Mouse (Mus musculus): ENCODE data around the gene Smoc1.

Gene Smoc1

DNA sequence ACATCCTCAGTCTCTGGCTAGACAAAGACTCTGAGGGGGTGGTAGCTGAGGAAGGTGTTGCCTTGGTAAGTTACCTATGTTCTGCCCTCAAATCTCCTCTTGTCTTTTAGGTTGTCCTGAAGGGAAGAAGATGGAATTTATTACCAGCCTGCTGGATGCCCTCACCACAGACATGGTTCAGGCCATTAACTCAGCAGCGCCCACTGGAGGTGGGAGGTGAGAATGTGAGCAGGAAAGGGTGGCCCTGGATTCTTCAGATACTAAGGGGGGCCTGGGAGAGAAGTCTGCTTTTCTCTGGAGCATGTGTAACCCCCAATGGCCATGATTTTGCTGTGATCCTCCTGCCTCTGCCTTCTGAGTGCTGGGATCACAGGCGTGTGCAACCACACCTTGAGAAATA is 143.5 kb downstream of the Smoc1 start:
- DNase-seq = no peak

DNA sequence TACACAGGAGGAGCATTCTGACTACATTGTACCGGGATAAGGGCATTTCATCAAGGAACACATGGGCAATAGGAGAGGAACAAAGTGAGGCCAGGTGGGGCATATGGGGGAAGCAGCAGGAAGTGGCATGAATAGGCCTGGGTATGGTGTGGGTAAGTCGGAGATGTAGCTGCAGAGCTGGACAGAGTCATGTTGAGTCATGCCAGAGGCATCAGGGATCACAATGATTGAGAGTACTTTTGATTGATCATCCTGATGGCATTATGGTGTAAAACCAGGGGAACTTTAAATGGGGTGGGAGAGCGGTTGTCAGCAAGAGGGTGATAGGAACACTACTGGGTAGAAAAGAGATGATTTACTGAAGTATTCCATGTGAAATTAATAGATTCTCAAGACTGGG is 146.4 kb downstream of the Smoc1 start:
- no peak for DNase-seq

DNA sequence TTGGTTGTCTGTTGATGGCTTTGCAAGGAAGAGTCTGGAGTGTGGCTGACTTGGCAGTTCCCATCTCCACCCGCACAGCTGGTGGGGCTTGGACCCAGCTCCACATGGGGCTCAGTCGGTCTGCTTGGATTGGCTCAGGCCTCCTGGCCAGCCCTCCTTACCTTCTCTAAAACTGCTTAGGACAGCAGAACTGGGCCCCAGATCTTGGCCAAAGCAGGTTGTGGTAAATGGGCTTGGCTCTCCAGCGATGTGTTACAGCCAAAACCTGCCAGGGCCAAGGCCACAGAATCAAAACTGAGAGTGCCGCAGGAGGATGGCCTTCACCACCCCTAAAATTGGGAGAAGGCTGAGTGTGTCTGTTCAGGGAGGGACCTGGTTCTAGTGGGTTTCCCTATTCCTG is 147.3 kb downstream of the Smoc1 start:
- DNase-seq = no peak

DNA sequence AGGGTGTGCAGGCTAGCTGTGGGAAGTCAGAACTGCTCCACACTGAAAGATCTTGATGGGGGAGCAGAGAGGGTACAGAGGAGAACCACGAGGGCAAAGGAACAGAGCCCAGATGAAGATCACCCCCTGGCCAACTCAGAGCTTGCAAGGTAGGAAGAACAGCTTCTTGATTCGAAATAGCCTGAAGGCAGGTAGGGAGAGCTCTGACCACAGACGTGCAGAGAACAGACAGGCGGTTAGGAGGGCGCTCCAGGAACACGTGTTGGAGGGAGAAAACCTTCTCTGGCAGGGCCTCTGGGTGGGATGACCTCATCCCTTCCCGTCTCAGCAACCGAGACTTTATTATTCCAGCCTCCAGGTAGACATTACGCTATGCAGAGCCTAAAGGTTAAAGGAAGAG is 148.6 kb downstream of the Smoc1 start:
- DNase-seq = no peak

DNA sequence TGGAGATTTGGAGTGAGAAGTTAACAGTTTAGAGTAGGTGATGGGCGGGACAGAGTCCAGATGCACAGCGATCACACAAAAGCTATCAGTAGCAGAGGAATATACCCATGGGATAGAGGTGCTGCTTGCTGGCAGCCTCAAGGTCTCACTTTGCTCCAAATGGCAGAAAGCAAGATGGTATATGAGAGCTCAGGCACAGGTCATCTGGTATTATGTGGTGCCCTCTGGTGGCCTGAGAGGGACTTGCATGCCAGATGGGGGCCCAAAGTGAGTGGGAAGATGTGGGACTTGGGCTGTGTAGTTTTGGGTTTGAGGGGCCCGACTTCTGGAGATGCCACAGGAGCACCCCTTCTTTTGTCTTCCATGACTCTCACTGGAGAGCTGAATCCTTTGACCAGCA is 155.5 kb downstream of the Smoc1 start:
- DNase-seq = peak; percentile 75 to 76

DNA sequence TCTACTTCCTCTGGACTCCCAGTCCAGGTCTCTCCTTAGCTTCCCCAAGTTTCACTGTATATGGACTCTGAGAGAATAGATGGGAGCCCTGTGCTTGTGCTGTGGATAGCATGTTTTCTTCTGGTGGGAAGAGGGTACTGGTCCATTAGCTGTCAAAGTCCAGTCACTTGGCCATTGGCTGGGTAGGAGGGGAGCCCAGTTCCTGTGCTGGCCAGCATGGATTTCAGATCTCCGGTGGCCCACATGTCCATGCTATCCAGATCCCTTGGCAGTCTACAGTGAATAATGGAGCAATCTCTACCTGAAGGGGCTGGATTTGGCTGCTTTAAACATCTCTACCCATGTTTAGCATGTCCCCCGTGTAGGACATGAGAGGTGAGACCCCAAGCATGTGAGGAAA is 158.4 kb downstream of the Smoc1 start:
- DNase-seq = no peak

DNA sequence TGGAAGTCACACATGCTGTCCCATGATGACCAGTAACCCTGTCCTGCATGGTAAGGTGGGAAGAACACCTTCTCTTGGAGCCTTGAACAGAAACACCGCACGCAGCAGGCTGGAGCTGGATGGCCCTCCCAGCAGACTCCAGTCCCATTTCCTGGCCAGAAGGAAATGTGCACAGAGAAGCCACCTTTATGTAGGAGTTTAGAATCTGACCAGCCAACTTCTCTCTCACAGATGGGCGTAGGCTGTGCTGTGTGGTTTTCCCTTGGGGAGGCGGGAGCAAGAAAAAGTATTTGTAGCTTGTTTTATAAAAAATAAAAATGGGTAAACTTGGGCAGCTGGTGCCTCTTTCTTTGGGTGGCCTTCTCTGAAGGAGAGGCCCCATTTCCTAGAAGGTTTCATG is 159.5 kb downstream of the Smoc1 start:
- DNase-seq = no peak

DNA sequence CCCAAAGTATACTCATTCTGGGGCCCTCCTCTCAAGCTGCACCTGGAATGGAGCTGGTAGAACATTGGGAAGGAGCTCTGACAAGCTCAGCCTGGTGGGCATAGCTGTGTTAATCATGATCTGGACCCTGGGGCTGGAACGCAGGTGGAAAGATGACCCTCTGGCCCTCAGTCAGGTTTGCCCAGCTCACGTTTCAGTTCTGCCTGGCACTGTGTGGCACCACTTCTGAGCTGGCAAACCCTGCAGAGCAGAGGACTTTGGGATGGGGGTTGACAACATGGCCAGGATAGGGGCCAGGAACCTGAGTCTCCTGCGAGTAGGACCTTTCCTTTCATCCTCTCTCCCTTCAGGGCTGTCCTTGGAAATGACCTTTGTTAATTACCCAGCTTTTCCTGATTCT is 160.1 kb downstream of the Smoc1 start:
- DNase-seq = no peak

DNA sequence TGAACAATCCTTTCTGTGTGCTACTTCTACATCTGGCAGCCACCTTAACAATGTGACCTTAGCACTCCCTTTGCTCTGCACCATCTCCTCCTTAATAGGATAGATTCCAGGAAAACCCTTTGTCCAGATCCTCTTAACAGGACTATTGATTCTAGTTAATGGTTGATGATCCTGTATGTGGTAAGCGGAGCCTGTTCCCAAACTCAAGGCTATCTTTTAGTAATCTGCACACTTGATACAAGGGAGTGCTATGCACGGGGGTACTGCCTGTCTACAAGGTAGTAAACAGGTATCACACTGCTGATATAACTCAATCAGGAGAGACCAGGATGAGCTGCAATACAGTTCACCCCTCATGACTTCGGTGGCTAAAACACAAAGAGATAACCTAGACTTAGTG is 161.8 kb downstream of the Smoc1 start:
- no peak for DNase-seq

DNA sequence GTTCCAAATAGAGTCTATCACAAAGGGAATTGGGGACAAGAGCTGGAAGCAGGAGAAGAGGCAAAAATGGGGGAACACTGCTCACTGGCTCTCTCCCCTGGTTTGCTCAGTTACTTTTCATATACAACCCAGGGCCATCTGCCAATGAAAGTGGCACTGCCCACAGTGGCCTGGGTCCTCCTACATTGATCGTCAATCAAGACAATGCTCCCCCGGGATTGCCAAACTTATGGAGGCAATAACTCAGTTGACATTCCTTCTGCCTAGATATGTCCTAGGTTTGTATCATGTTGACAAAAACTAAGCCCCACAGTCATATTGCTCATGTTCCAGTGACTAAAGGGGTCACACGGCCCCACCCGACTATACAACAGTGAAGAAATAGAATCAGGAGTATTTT is 162.4 kb downstream of the Smoc1 start:
- no peak for DNase-seq

DNA sequence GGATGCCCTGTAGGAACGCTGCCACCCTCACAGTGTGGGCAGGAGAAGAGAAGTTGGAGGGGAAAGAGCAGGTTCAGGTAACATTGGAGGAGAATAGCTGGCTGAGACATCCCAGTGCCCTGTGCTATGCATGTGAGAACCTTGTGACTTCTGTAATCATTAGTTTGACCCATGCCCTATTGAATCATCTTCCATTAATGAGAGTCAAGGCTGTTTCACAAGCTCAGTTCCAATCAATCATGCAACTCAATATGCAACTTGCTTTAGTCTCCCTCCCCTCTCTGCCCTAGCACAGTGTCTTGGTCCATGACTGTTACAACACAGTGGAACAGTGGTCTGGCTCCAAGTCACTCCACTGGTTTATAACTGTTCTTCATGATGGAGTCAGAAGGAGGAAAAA is 163.0 kb downstream of the Smoc1 start:
- DNase-seq = no peak

DNA sequence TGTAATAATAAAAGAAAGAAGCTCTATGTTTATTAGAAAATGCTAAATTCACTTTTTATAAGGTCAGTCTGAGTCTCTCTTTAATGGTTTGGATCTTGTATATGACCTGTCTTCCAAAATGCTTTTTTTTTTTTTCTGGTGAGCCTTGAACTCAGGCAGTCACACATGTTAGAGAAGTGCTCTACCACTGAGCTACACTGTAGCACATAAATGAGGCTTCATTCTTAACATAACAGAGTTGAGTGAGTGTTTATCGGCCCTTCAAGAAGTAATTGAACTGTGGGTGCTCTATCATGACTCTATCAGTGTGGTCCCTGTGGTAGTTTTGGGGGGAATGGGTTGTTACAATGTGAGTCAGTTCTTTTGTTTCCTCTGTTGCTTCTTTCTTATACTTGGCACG is 167.4 kb downstream of the Smoc1 start:
- DNase-seq = no peak

DNA sequence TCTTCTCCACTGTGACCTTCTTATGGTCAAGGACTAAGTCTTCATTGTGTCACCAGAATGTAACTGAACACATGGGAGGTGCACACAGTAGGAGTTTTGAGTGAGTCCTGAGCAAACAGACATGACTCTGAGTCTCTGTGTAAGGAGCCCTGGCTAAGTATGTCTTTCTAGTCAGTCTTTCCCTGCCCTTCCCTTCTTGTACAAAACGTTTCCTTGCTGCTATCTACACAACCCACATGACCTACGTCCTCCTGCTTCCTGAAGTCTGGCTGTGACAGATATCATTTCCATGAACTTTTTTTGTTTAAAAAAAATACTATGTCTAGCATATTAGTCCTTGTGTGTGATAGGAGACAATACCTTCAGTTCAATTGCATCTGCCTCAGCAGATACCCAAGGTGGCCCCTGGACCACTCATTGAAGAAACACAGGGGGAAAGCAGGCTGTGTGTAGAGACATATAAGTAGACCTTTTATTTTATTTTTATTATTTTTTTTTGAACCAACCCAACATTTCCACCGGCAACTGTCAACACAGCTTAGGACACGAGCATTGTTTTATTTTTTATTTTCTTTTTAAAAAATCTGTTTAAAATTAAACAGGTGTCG is 171.0 kb downstream of the Smoc1 start:
- no peak for DNase-seq

DNA sequence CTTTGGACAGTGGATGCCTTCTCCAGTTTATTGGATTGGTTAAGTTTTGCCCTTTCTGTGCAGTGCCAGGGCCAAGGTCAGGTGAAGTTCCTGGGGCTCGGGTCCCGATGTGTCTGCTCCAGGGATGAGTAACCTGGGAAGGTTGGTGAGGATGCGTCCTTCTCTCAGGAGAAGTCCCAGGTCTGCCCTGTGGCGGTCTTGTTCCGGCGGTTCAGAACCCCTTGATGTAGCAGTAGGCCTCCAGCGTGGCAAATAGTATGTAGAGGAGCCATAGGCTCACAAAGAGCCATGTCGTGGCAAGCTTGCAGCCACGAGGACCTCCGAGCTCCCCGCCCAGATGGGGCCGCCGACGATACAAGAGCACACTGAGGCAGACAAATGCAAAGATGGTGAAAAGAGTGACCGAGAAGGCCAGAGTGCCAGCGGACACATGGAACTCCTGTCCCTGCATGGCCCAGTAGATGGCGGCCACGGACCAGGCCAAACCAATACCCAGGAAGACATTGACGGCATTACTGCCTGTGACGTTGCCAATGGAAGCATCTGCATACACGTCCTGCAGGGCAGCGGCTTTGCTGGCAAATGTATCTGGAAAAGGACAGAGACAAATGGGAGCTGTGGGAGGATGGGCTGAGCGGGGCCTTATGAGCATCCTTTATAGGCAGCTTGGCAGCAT is 172.8 kb downstream of the Smoc1 start:
- DNase-seq = peak; percentile 75 to 80

DNA sequence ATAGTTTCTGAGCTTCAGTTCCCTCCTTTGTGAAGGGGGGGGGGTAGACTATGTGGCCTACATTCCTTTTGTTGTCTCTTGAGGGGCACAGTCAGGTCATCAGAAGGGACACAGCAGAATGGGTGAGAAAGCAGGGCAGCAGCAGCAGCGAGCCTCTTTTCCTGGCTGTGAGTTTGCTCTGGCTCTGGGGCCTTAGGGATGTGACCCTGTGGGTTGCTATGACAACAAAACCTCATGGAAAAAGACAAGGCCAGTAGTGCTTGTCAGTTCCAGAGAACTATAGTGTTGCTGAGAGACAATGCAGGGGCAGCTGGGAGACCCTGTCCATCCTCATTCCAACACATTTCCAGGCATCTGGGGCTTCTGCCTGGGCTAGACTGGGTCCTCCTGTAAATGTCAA is 176.6 kb downstream of the Smoc1 start:
- no peak for DNase-seq

DNA sequence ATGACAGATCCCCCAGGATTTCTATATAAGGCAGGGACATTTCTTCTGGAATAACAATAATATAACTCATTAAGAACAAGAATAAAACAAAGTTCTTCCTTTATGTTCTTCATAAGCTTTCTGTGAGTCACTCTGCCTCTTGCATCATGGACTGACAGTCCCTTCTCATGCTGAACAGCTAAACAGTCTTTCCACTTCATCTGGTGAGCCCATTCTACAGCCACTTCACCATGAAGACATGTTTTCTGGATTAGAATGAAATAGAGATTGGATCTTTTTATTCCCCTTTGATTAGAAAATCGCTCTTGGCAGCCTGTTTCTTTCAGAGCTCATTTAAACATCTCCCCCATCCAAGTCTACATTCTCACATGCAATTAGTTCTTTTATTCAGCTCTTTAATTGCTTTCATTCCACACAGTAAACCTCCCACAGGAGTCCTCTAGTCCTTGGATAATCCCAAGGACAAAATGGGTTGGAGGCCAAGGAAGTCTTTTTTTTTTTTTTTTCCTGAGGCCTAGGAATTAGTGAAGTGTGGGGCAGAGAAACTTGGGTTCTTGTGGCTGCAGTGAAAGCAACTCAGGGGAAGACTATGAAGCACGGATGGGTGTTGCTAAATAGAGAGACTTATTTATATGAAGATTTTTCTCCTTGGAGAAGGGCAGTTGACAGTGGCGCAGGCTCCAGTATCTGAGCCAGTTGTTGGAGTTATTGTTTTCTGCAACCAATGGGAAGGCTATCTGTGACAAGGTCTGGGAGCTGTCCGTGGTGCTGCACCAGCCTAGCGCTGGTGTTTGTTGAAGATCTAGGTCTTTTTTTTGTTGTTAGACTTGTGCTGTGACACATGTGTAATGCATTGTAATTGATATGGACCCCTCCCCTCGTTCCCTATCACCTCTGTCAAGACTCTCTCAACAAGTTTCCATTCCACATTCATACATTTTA is 179.3 kb downstream of the Smoc1 start:
- peak; percentile 87 for DNase-seq

DNA sequence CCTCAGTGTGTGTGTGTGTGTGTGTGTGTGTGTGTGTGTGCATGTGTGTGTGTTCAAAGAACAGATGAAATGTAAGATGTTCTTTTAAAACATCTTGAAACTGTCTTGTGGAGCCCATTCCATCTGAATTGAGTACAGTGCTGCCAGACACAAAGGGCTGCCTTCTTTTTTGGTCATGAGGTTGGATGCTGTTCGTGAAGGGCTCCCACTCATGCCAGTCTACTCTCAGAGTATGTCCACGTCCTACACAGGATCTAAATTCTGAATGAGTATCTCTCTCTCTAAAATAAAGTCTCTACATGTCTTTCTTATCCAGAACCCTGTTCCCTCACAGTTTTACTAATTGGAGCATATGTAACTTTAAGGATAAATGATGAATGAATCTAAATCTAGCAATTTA is 182.0 kb downstream of the Smoc1 start:
- DNase-seq = no peak

DNA sequence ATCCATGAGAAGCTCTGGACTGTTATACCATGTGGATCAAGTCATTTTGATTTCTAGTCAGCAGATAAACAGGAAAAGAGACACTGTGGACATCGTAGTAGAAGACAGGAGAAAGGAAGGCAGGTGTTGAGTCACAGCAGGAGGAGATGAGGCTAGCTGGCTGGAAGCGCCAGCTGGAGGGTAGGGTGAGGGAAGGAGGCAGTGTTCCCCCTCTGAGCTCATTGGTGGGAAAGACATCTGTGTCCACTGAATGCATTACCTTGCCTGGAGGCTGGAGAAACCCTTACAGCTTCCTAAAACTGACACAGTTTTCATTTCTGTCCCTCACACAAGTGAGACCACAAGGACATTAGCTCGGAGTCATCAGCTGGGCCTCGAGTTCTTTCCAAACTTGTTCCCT is 192.7 kb downstream of the Smoc1 start:
- DNase-seq = no peak

DNA sequence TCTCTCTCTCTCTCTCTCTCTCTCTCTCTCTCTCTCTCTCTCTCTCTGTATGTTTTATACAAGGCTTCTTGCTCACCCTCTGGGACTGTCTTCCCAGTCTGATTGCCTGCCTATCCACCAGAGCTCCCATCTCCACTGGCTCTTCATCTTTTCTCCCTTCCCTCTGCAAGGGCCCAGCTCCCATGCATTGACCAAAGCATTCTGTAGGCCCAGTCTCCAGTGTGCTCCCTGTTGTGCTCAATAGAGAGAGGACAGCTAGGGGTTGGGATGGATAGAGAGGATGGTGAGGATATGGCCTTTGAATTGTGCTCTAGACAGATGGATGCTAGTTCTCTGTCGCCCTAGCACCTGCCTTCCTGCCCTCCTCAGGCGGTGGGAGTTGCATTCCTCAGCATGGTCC is 196.7 kb downstream of the Smoc1 start:
- DNase-seq = no peak

DNA sequence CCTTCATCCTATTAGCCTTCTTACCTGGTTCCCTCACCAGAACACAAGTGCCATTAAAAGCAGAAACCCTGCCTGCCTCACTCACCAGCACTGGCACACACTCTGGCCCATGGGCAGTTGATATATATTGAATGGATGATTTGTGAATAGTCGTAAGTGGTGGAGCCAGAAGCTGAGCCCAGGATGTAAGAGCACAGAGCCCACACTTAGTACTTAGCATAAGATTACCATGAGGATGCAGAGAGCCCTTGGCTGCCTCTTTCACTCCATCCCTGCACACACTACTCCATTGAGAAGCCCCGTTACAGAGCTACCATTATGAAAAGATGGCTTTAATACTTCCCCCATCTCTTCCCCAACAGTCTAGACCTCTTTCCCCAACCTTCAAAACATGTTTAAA is 198.2 kb downstream of the Smoc1 start:
- no peak for DNase-seq

DNA sequence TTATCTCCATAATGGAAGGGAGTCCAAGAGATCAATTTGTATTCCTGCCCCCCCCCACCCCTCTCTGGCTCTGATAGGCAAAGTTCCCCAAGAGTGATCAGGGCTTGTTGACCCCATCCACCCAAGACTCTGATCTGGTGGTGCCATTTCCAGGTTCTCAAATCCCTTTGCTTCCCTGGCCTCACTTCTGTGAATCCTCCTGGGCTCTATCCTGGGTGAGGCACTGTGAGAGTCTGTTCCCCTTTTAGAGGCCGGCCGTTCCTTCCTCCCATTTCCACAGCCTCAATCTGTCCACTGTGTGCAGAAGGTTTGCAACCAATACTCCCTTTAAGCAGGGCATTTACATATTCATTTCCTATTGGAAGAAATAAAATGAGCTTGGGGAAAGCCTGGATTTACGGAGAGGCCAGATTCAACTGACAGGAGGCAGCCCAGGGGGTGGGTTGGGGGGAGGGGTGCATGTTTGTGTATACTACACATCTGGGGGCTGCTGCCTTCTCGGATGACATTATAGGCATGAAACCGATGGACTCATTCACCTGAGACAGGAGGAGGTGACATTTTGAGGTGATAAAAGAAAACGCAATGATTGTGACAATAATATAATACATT is 199.5 kb downstream of the Smoc1 start:
- DNase-seq = no peak

DNA sequence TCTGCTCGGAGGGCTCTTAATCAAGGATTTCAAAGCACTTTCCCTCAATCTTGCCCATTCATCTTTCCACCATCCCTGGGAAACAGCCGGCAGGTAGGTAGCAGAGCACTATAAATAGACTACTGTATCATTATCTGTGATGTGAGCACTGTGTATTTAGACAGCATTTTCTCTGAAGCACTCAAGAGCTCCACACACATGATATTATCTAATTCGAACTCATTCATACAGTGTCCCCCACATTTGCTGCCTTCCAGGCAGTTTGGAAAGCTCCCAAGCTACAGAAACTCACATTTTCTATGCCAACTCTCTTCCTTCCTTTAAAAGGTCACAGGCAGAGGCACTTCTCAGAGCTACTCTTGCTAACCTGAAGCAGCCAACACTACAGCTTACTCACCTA is 200.0 kb downstream of the Smoc1 start:
- no peak for DNase-seq

DNA sequence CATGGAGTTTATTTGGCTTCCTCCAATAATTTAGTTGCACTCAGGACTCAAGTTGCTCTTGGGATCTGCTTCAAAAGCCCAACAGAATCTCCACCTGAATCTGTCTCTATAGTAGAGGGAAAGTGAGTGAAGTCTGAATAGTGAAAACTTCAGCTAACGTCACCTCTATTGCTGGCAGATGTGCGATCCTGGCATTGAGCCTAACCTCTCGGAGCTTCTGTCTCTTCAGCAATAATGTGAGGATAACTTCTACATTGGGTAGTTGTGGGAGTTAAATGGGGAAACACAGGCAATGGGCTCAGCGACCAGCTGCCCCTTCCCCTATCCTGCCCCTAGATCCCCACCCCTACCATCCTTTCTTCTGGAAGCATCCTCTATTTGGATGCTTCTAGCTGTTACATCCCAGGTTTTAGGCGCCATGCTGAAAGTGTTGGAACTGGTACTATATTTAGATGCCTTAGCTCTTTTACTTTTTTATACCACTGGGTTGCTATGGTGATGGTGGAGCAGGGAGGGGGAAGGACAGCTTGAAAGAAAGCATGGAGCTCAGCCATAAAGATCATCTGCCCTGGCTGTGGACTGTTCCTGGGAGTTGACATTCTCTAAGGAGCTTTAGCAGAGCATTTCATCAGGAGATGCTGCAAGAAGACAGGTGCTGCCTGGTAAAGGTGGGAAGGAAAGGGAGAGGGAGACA is 201.3 kb downstream of the Smoc1 start:
- no peak for DNase-seq
